Mouse (Mus musculus) hindbrain, embryonic 15.5 days (tissue): ENCODE data around the gene Ano7. TPM values are rescaled to one million over a fixed set of nuclear protein-coding genes. Genes with fewer than 3 reads are reported as not detected.

Experiments used
- ATAC-seq: fragments of 200-750 bp; cut with Nextera tagmentation; 2 replicates; pipeline ENCODE4 v1.8.0; 2017; ENCODE audit warnings: low read depth, moderate number of reproducible peaks, moderate TSS enrichment; ENCODE audit not compliant: low FRiP score
- H3K27ac ChIP-seq: fragments of 300-500 bp; sonication (generic); replicated peaks from 2 replicates; pipeline ENCODE4 v1.5.1; 2015; ENCODE audit warnings: mild to moderate bottlenecking, inconsistent platforms
- H3K27me3 ChIP-seq: fragments of 300-500 bp; sonication (generic); 2 replicates; pipeline ENCODE4 v1.6.1; 2015; ENCODE audit warnings: control low read depth, inconsistent platforms
- H3K36me3 ChIP-seq: fragments of 300-500 bp; sonication (generic); 2 replicates; pipeline ENCODE4 v1.6.1; 2015; ENCODE audit warnings: control low read depth, inconsistent platforms
- H3K4me1 ChIP-seq: fragments of 300-500 bp; sonication (generic); replicated peaks from 2 replicates; pipeline ENCODE4 v1.6.1; 2015; ENCODE audit warnings: control low read depth, inconsistent platforms
- H3K4me2 ChIP-seq: fragments of 300-500 bp; sonication (generic); 2 replicates; pipeline ENCODE4 v1.6.1; 2015; ENCODE audit warnings: moderate library complexity, mild to moderate bottlenecking, inconsistent platforms
- H3K4me3 ChIP-seq: fragments of 300-500 bp; sonication (generic); 2 replicates; pipeline ENCODE4 v1.5.1; 2015; ENCODE audit warnings: mild to moderate bottlenecking, inconsistent platforms
- H3K9ac ChIP-seq: fragments of 300-500 bp; sonication (generic); 2 replicates; pipeline ENCODE4 v1.6.1; 2015; ENCODE audit warnings: inconsistent platforms
- H3K9me3 ChIP-seq: fragments of 300-500 bp; sonication (generic); 2 replicates; pipeline ENCODE4 v1.6.1; 2016; ENCODE audit warnings: control low read depth, inconsistent platforms
- microRNA-seq: library from miRNA; unstranded; fragments of <30 nt; microRNA quantifications from one replicate; pipeline ENCODE4, GENCODE M21; 2016
- polyA plus RNA-seq: library from polyadenylated mRNA; unstranded; fragments of >200 nt; fragmentation: Nextera tagmentation; extraction: Ambion mirVana; gene quantifications from 2 replicates; pipeline ENCODE4 v1.2.1, GENCODE M21; 2015

Gene Ano7
- polyA plus RNA-seq, 1 experiment from 2014 or later: 0.88 TPM

DNA sequence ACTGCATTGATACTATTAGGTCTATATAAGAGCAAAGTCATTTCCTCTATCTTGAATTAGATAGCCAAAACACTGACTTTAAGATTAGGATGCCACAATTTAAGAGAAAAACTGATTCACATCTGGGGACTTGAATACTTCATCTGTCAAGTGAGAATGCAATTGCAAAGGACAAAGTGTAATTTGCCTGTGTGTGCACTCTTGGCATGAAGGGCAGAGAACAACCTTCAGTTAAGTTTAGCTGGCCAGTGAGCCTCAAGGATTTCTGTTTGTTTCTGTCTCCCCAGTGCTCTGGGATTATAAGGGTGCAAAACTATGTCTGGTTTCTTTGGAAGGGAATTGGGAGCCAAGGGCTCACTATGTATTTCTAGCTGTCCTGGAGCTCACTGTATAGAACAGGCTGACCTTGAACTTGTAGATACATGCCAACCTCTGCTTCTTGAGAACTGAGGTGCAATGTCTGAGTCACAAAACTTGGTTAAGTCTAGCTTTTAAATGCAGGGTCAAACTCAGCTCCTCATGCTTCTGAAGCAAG, 80.1 kb downstream of the Ano7 start:
- ATAC-seq: no peak
- H3K9ac ChIP-seq: no peak overlapping the region
- no peaks in the 10 kb centered on the region for H3K9me3 ChIP-seq
- no peak overlapping the region for H3K4me3 ChIP-seq
- H3K36me3 ChIP-seq: no peaks in the 10 kb centered on the region
- no peaks in the 10 kb centered on the region for H3K27me3 ChIP-seq
- H3K4me1 ChIP-seq: no peaks in the 10 kb centered on the region
- H3K27ac ChIP-seq: no peak overlapping the region
- no peak overlapping the region for H3K4me2 ChIP-seq

Small RNA genes within 50 kb of the gene (microRNA-seq; reads per million reads assigned to microRNA genes)
- gene Mir6345 (not detected), gene Mir6902 (not detected)

Other genes with a start within 250 kb of the Ano7 start
- gene Agxt, start 238.7 kb upstream of the Ano7 start, polyA plus RNA-seq: not detected in 2 replicates
- 0.23 and 0.28 TPM in 2 replicates for gene 2310007B03Rik, start 213.0 kb upstream of the Ano7 start, polyA plus RNA-seq
- gene Crocc2, start 205.2 kb upstream of the Ano7 start, polyA plus RNA-seq: 0.35 and 0.45 TPM in 2 replicates
- 11.2 and 18.6 TPM in 2 replicates for gene Sned1, start 138.1 kb upstream of the Ano7 start, polyA plus RNA-seq
- 33.6 and 35.4 TPM in 2 replicates for gene Mterf4, start 68.0 kb upstream of the Ano7 start, polyA plus RNA-seq
- 50.6 and 54.9 TPM in 2 replicates for gene Ppp1r7, start 31.1 kb upstream of the Ano7 start, polyA plus RNA-seq
- 6.5 and 7.2 TPM in 2 replicates for gene Pask, start 30.4 kb upstream of the Ano7 start, polyA plus RNA-seq
- gene Hdlbp, start 104.9 kb downstream of the Ano7 start, polyA plus RNA-seq: 66.9 and 82.4 TPM in 2 replicates
- 4.9 and 5.1 TPM in 2 replicates for gene Farp2, start 138.1 kb downstream of the Ano7 start, polyA plus RNA-seq